Mouse (Mus musculus) Patski (cell line): ENCODE results near the gene Plet1. TPM values are rescaled to one million over a fixed set of nuclear protein-coding genes. Genes with fewer than 3 reads are reported as not detected.
A peak's percentile ranks its signal among the peaks of the same experiment; 100 is the strongest.

Experiments
- ATAC-seq: fragments of 100-300 bp; one replicate; pipeline ENCODE4 v1.8.0; 2021
- CTCF ChIA-PET: fragments of 350-600 bp; sonication (Branson Sonifier 250); formaldehyde crosslinking; loops from one replicate; lab custom pipeline; 2022; ENCODE audit warnings: inconsistent platforms; lab: Charles Lee
- POLR2A ChIA-PET: fragments of 350-600 bp; sonication (Branson Sonifier 250); formaldehyde crosslinking; loops from one replicate; lab custom pipeline; 2022; ENCODE audit warnings: antibody characterized with exemption, inconsistent platforms; lab: Charles Lee
- DNase-seq: peaks from one replicate; pipeline ENCODE4 v3.0.0-alpha.2; 2011; ENCODE audit warnings: low read depth, low spot score
- H3K27me3 ChIP-seq: fragments of 371-371 bp; one replicate; pipeline ENCODE4 v1.5.1; 2021
- CTCF ChIP-seq: fragments of 100-300 bp; IDR thresholded peaks from one replicate; pipeline ENCODE4 v1.5.1; 2021
- in situ Hi-C: fragments of 300-500 bp; cut with MboI; formaldehyde crosslinking; loops from 3 replicates; pipeline ENCODE4 v1.11.1; 2018; ENCODE audit warnings: low pct_unique_long_range_greater_than_20kb, mixed read lengths
- polyA plus RNA-seq: library from polyadenylated mRNA; unstranded; gene quantifications from one replicate; pipeline ENCODE4 v1.2.3, GENCODE M21; 2021

The Plet1 gene
- polyA plus RNA-seq, 1 experiment from 2014 or later: 0.08 TPM

GRCm38 (mm10) chr9:50528293-50528892 is 34.1 kb downstream of the Plet1 start, which contains the start of gene Pts:
Pts (minus strand) TSS chr9:50528724.
- TF ChIP-seq CTCF: peak; percentile 99
- no peaks in the 10 kb centered on the region for H3K27me3 ChIP-seq
- ChIA-PET POLR2A (interaction anchor here (1.0 to 1.6 kb wide), 5 partner anchors 63 to 85 kb away, joined by 3 to 4 read pairs (median 3); no protein-coding TSS in a partner anchor), CTCF (interaction anchor here (0.8 to 3.5 kb wide), 32 partner anchors 8 to 1058 kb away, joined by 3 to 69 read pairs (median 6); partner anchors contain the start of genes Plet1, Sdhd and Timm8b)
- ATAC-seq: peak; percentile 93
- in situ Hi-C loops: loop anchor here (5.0 to 10.0 kb wide), 3 partner anchors 71 to 1036 kb away; no protein-coding TSS in a partner anchor
- peak; percentile 76 for DNase-seq

- no peak for ATAC-seq
- ChIA-PET POLR2A (no interaction called here), CTCF (interaction anchor here (0.7 to 3.5 kb wide), 3 partner anchors 63 to 846 kb away, joined by 3 to 30 read pairs (median 8); no protein-coding TSS in a partner anchor)
- no peaks in the 10 kb centered on the region for H3K27me3 ChIP-seq
- in situ Hi-C loops: no loop called here
- TF ChIP-seq CTCF: peak; percentile 64
- DNase-seq: no peak
Observed at GRCm38 (mm10) chr9:50530890-50531289, 36.6 kb downstream of the Plet1 start.

GRCm38 (mm10) chr9:50533328-50533727 is 39.0 kb downstream of the Plet1 start:
- ATAC-seq (no peak), DNase-seq (no peak)
- TF ChIP-seq CTCF: no peak
- CTCF ChIA-PET: interaction anchor here (1.3 to 1.6 kb wide), 3 partner anchors 60 to 95 kb away, joined by 4 read pairs; no protein-coding TSS in a partner anchor
- in situ Hi-C loops: no loop called here
- POLR2A ChIA-PET: no interaction called here
- no peaks in the 10 kb centered on the region for H3K27me3 ChIP-seq

DNA sequence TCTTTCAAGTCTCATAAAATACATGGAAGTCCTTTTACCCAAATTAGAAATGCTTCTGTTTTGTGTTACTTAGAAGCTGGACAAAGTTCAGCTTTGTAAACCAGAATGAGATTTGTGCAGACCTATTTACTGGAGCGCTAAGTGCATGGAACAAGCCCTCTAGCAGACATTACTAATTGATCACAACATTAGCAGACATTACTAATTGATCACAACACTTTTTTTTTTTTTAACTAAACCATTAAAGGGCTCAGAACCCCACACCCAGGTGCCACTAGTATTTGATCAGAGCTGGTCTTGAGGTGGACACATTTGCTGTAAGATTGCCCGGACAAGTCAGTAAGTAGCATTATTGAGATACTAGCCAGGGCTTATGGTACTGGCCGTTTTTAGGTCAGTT is 39.5 kb downstream of the Plet1 start:
- no peak for ATAC-seq
- DNase-seq: no peak
- H3K27me3 ChIP-seq: no peaks in the 10 kb centered on the region
- ChIA-PET CTCF (interaction anchor here (1.3 to 1.6 kb wide), 3 partner anchors 59 to 95 kb away, joined by 4 read pairs; no protein-coding TSS in a partner anchor), POLR2A (no interaction called here)
- in situ Hi-C loops: no loop called here
- no peak for TF ChIP-seq CTCF

DNA sequence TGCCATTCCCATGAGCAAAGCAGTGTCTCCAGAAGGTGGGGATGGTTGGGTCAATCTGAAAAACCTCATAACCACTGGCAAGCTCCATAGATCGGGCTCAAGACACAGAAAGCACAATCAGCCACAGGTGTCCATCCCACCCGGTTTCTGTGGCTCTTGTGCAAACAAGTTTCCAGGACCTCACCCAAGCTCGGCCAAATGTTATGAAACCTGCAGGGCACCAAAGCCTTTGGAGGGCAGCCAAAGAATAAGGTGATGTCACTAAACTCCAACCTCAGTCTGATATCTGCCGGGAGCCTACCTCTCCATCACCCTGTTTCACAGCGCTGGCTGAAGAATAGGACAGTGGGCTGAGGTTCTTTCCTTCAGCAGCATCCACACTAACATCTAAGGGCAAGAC is 41.6 kb downstream of the Plet1 start:
- POLR2A ChIA-PET: interaction anchor here (0.8 kb wide), 1 partner anchor 851 kb away, joined by 3 read pairs; no protein-coding TSS in a partner anchor
- DNase-seq (no peak), ATAC-seq (no peak)
- CTCF ChIA-PET: interaction anchor here (1.6 kb wide), 1 partner anchor 7 kb away, joined by 4 read pairs; the partner anchor contains the start of gene Pts
- in situ Hi-C loops: loop anchor here (5.0 kb wide), 1 partner anchor 61 kb away; no protein-coding TSS in a partner anchor
- H3K27me3 ChIP-seq: no peaks in the 10 kb centered on the region
- no peak for TF ChIP-seq CTCF

DNA sequence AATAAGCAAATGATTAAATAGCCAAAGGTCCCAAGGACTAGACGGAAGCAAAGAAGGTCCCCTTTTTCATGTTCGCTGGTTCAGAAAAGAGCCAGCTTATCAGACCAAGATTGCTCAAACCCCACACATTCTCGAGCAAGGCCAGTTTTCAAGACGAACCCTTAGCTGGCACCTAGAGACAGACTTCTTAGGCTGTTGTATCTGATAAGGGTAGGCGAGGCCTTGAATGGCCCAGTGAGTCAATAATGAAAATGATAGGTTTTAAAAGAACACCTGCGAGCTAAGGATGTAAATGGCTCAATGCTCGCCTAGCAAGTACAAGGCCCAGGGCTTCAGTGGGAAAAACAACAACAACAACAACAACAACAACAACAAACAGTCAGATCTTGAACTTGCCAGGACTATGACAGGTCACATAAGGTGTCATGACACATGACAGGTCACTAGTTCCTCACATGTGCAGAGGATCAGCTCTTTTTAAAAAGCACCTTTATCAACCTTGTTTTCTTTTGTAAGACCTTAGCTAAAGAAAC is 42.3 kb downstream of the Plet1 start:
- no peaks in the 10 kb centered on the region for H3K27me3 ChIP-seq
- CTCF ChIA-PET: interaction anchor here (1.6 to 1.9 kb wide), 2 partner anchors 8 to 30 kb away, joined by 4 to 9 read pairs; partner anchors contain the start of gene Pts
- ATAC-seq (no peak), DNase-seq (no peak)
- POLR2A ChIA-PET: interaction anchor here (0.8 kb wide), 1 partner anchor 852 kb away, joined by 3 read pairs; no protein-coding TSS in a partner anchor
- TF ChIP-seq CTCF: no peak
- in situ Hi-C loops: loop anchor here (5.0 kb wide), 1 partner anchor 61 kb away; no protein-coding TSS in a partner anchor

GRCm38 (mm10) chr9:50537295-50537694 is 43.0 kb downstream of the Plet1 start:
- POLR2A ChIA-PET: no interaction called here
- peak; percentile 26 for ATAC-seq
- CTCF ChIA-PET: interaction anchor here (1.6 to 1.9 kb wide), 2 partner anchors 9 to 30 kb away, joined by 4 to 9 read pairs; partner anchors contain the start of gene Pts
- H3K27me3 ChIP-seq: no peaks in the 10 kb centered on the region
- peak; percentile 55 for DNase-seq
- in situ Hi-C loops: loop anchor here (5.0 kb wide), 1 partner anchor 60 kb away; no protein-coding TSS in a partner anchor
- no peak for TF ChIP-seq CTCF

DNA sequence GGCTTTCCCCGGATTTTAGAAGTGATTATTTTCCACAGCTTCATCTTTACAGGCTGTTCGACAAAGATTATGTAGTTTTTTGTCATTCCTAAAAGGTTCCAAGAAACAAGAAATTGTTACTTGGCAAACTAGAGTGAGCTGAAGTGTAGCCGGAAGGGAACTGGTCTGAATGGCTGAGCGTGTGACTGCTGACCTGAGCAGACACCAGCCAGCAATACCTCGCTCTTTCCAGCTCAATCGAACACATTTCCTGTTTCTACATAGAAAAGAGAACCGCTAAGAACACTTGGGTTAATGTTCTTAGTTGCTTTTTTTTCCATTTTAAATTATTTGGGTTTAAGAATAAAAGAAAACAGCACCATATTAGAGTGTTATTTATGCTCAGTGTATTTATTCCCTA is 45.8 kb downstream of the Plet1 start:
- DNase-seq (no peak), ATAC-seq (no peak)
- ChIA-PET CTCF (interaction anchor here (0.7 kb wide), 1 partner anchor 9 kb away, joined by 3 read pairs; no protein-coding TSS in a partner anchor), POLR2A (no interaction called here)
- in situ Hi-C loops: no loop called here
- no peaks in the 10 kb centered on the region for H3K27me3 ChIP-seq
- no peak for TF ChIP-seq CTCF

GRCm38 (mm10) chr9:50542401-50542800 is 48.1 kb downstream of the Plet1 start:
- ATAC-seq (peak; percentile 39), DNase-seq (no peak)

DNA sequence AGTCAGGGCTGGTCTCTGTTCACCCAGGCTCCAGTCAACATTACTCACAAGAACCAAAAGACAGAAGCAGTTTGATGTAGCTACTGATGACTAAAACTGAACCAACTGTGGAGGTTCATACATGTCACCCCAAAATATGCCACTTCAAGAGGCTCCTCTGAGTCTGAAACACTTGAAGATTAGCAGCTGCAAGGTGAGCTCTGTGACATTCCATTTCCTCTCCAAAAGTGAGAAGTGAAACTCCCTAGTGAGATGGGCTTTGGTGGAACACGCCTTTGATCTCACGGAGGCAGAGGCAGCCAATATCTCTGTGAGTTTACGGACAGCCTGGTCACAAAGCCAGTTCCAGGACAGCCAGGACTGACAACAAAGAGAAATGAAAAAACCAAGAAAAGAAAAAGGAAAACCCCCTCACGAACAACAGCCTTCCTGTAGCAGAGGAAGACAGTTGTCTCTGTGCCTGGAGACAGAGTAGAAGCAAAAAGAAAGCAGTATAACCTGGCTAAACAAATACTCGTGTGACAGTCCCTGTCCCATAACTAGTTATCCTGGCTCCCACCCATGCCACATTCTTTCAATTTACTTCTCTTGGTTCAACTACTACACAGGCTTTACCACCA is 53.6 kb downstream of the Plet1 start:
- POLR2A ChIA-PET: interaction anchor here (0.6 kb wide), 1 partner anchor 57 kb away, joined by 3 read pairs; no protein-coding TSS in a partner anchor
- no peak for ATAC-seq
- CTCF ChIA-PET: no interaction called here
- no peak for TF ChIP-seq CTCF
- no peaks in the 10 kb centered on the region for H3K27me3 ChIP-seq
- DNase-seq: no peak
- in situ Hi-C loops: no loop called here

More at GRCm38 (mm10) chr9:50542401-50542800, 48.1 kb downstream of the Plet1 start:
- CTCF ChIA-PET: interaction anchor here (1.5 kb wide), 1 partner anchor 17 kb away, joined by 3 read pairs; no protein-coding TSS in a partner anchor
- POLR2A ChIA-PET: no interaction called here
- in situ Hi-C loops: no loop called here
- H3K27me3 ChIP-seq: no peaks in the 10 kb centered on the region
- no peak for TF ChIP-seq CTCF
